Mouse (Mus musculus): ENCODE measurements around the gene Olfr676.

DNA sequence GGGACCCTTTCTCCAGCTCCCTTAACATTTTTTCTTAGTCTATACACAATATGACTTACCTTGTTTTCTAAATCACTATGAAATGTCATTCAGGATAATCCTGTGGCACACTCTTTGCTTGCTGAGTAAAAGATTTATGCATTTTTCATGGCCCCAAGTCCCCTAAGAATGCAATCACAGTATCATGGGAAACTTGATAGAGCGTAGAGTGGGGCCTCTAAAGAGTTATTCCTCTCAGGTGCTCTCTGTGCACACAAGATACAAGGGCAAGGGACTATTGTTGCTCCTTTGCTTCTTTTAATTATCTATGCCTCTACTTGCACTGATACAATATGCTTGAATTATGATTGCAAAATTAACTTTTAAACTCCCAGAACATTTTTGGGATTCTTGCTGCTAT, 4.1 kb upstream of the Olfr676 start, which contains the start of gene Olfr675:
- TF ChIP-seq CTCF (IDR thresholded peaks at IDR 0.05 in 2 of 3, conservative IDR thresholded peaks at IDR 0.05 in 1 of 3; ENCODE audit: control insufficient read depth in 1 of 3, insufficient read depth in 1 of 3, low read depth in 2 of 3, low read length in 3 of 3, poor library complexity in 1 of 3, severe bottlenecking in 1 of 3) (no peak), MAX (IDR thresholded peaks at IDR 0.05; ENCODE audit: low read length) (no peak), SMC3 (IDR thresholded peaks at IDR 0.05; ENCODE audit: low read depth, low read length) (no peak), NRF1 (IDR thresholded peaks at IDR 0.05; ENCODE audit: insufficient read depth, low read depth, low read length, poor library complexity, severe bottlenecking) (no peak), TCF12 (IDR thresholded peaks at IDR 0.05; ENCODE audit: low read depth, low read length) (no peak), POLR2A (IDR thresholded peaks at IDR 0.05; ENCODE audit: control insufficient read depth in 1 of 2, insufficient read depth in 1 of 2, low read depth in 1 of 2, low read length in 2 of 2, poor library complexity in 1 of 2) (no peak), EP300 (IDR thresholded peaks at IDR 0.05; ENCODE audit: low read depth in 1 of 2, low read length in 2 of 2) (no peak), NELFE (IDR thresholded peaks at IDR 0.05; ENCODE audit: low read depth, low read length) (no peak), E2F4 (IDR thresholded peaks at IDR 0.05; ENCODE audit: borderline replicate concordance, low read depth, low read length) (no peak), USF2 (IDR thresholded peaks at IDR 0.05; ENCODE audit: borderline replicate concordance in 1 of 2, insufficient read depth in 1 of 2, low read depth in 1 of 2, low read length in 2 of 2) (no peak), GATA1 (IDR thresholded peaks at IDR 0.05; ENCODE audit: low read depth, low read length) (no peak), JUND (IDR thresholded peaks at IDR 0.05; ENCODE audit: low read depth, low read length) (no peak), MAFK (IDR thresholded peaks at IDR 0.05; ENCODE audit: borderline replicate concordance, low read depth, low read length) (no peak), MEF2A (IDR thresholded peaks at IDR 0.05; ENCODE audit: extremely low read depth, insufficient replicate concordance, low read depth, low read length, poor library complexity, severe bottlenecking) (no peak)

Data from MEL (cell line).